Mouse (Mus musculus): ENCODE measurements at regions not wholly inside any gene's neighbourhood (a gene's known extent, or its start where the extent isn't known, plus 50 kb on each side); places are given as distances from the start of the nearest gene placed in this dataset.

- TF ChIP-seq POLR2A (IDR thresholded peaks at IDR 0.05; ENCODE audit: low read depth, low read length) (no peak), CTCF (IDR thresholded peaks at IDR 0.05; ENCODE audit: extremely low read depth, insufficient read depth, insufficient read length, insufficient replicate concordance) (no peak)
These were observed 214.6 kb upstream of the Tbc1d5 start for GRCm38 (mm10) chr17:51393771-51394221.

Measured in spleen, adult 2 months (tissue).